Mouse (Mus musculus) forebrain, embryonic 10.5 days (tissue): ENCODE measurements around the gene Dbn1. TPM values are rescaled to one million over a fixed set of nuclear protein-coding genes. Genes with fewer than 3 reads are reported as not detected.
A peak's percentile ranks its signal among the peaks of the same experiment; 100 is the strongest.

Source experiments
- DNase-seq: peaks from one replicate; pipeline ENCODE4 v3.0.0-alpha.2; 2017; ENCODE audit warnings: low spot score; ENCODE audit errors: extremely low spot score
- H3K27ac ChIP-seq: fragments of 300-500 bp; sonication (generic); 2 replicates; pipeline ENCODE4 v1.5.1; 2016; ENCODE audit warnings: mild to moderate bottlenecking
- H3K27me3 ChIP-seq: fragments of 300-500 bp; sonication (generic); 2 replicates; pipeline ENCODE4 v1.6.1; 2016; ENCODE audit warnings: mild to moderate bottlenecking; ENCODE audit not compliant: poor library complexity, severe bottlenecking
- H3K36me3 ChIP-seq: fragments of 300-500 bp; sonication (generic); replicated peaks from 2 replicates; pipeline ENCODE4 v1.6.1; 2016; ENCODE audit warnings: mild to moderate bottlenecking, moderate library complexity
- H3K4me1 ChIP-seq: fragments of 300-500 bp; sonication (generic); 2 replicates; pipeline ENCODE4 v1.6.1; 2016
- H3K4me3 ChIP-seq: fragments of 300-500 bp; sonication (generic); 2 replicates; pipeline ENCODE4 v1.5.1; 2016; ENCODE audit warnings: mild to moderate bottlenecking, moderate library complexity
- H3K9me3 ChIP-seq: fragments of 300-500 bp; sonication (generic); 2 replicates; pipeline ENCODE4 v1.6.1; 2016; ENCODE audit warnings: mild to moderate bottlenecking, moderate library complexity
- WGBS: fragments of 180-500 bp; shearing (Covaris S2); methylation state at CpG from one replicate; pipeline ENCODE4 v1.1.7; 2016; 5-methylcytosine and 5-hydroxymethylcytosine counted together
- polyA plus RNA-seq: library from polyadenylated mRNA; unstranded; fragments of >200 nt; fragmentation: Nextera tagmentation; extraction: Ambion mirVana; gene quantifications from 2 replicates; pipeline ENCODE4 v1.2.1, GENCODE M21; 2016

Dbn1 gene
- polyA plus RNA-seq, 1 experiment from 2014 or later: 346 TPM

DNA sequence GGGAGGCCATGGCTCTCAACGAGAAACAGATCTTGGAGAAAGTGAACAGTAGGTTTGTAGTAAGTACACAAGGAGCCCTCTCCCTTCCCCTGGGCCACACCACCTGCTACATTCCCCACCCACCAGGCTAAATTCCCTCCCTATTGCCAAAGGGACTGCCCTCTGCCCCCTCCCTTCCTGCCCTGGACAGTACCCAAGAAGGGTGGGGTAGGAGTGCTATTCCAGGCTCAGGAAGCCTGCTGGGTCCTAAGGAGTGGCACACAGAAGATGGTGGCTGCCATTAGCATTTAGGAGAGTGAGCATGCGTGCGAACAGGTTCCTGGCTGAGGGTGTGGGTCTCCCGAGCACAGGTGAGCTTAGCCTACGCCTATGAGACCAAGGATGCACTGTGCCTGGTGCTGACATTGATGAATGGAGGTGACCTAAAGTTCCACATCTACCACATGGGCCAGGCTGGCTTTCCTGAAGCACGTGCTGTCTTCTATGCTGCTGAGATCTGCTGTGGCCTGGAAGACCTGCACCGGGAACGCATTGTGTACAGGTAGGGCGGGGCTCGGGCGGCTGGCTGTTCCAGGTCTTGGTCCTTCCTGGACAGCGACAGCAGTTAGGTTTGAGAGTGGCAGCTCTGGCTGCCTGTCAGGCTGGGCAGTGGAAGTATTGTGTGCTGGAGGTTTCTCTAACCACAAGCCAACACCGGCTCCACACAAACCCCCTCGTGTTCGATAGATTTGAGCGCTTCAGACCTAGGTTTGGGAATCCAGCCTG, 35.9 kb downstream of the Dbn1 start:
- Histone ChIP-seq H3K4me1 (peaks cover 20% of the 10 kb centered on the region), H3K36me3 (peaks cover 98% of the 10 kb centered on the region)

DNA sequence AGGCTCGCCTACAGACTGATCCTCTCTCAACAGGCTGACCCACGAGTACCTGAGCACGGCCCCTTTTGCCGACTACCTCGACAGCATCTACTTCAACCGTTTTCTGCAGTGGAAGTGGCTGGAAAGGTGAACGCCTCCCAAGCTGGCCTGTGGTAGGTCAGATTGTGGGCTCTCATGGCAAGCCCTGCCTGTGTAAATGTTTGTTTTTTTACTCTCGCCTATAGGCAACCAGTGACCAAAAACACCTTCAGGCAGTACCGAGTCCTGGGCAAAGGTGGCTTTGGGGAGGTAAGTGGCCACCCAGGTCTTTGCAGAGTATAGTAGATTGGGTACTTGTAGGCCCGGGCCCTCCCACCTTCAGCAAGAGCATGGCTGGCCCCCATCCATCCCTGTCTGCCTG, 36.6 kb downstream of the Dbn1 start:
- no peak overlapping the region for H3K27ac ChIP-seq
- DNase-seq: no peak

More for the DNA sequence above, 35.9 kb downstream of the Dbn1 start:
- no peak for DNase-seq
- 95% methylated on average over 16 of the region's 16 CpGs for WGBS
- Histone ChIP-seq H3K9me3 (no peaks in the 10 kb centered on the region), H3K27ac (no peak overlapping the region), H3K4me3 (no peak overlapping the region), H3K27me3 (no peaks in the 10 kb centered on the region)

DNA sequence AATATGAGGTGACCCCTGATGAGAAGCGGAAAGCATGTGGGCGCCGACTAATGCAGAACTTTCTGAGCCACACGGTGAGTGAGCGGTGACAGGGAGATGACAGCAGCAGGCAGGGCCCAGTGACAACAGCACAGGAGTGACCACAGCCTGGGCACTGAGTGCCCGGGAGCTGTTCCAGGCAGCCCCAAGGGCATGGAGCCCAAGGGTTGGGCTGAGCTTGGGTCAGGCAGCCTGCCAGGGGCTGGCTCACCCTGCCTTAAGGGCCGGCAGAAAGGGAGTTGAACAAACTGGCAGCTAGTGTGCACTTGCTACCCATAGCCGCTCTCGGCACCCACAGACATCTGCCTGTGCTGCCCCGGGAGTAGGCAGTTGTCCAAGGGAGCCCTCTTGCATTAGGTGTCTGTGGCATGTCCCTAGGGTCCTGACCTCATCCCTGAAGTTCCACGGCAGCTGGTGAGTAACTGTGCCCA, 37.4 kb downstream of the Dbn1 start:
- no peak for DNase-seq
- no peak overlapping the region for H3K27ac ChIP-seq
- H3K9me3 ChIP-seq: no peaks in the 10 kb centered on the region
- H3K36me3 ChIP-seq: peaks cover 83% of the 10 kb centered on the region
- 93% methylated on average over 11 of the region's 11 CpGs for WGBS
- peaks cover 34% of the 10 kb centered on the region for H3K4me1 ChIP-seq
- H3K4me3 ChIP-seq: no peak overlapping the region
- H3K27me3 ChIP-seq: no peaks in the 10 kb centered on the region

More for the DNA sequence above, 36.6 kb downstream of the Dbn1 start:
- Histone ChIP-seq H3K4me3 (no peak overlapping the region), H3K4me1 (peaks cover 27% of the 10 kb centered on the region), H3K27me3 (no peaks in the 10 kb centered on the region), H3K36me3 (peaks cover 91% of the 10 kb centered on the region), H3K9me3 (no peaks in the 10 kb centered on the region)
- WGBS: 94% methylated on average over 10 of the region's 10 CpGs

DNA sequence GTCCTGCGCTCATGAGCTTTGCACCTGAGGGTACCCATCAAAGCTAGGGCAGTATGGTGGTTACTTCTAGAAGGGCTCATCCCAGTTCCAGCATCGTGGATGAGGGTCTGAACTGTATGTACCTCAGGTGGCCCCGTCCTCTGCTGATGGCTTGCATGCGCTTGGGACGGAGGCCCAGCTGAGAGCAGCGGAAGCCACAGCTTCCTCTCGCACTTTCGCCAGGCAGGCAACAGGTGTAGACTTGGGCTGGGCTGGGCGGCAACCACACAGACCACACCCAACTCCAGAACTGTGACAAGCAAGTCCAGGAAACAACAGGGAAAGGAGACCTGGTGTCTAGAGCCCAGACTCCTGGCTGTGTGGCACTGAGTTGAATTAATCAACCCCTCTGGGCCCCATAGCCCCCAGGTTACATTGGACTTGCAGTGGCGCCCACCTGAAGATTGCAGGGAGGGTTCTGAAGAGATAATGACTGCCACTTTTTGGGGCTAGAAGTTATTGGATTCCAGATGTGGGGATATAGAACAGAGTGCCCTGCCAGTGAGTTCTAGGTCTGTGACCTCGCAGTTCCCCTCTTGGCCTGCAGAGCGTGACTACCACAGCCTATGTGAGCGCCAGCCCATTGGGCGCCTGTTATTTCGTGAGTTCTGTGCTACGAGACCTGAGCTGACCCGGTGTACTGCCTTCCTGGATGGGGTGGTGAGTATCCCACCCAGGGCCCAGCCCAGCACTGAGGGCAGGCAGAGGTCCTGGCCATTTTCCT, 38.1 kb downstream of the Dbn1 start:
- peaks cover 35% of the 10 kb centered on the region for H3K4me1 ChIP-seq
- no peaks in the 10 kb centered on the region for H3K9me3 ChIP-seq
- WGBS: 91% methylated on average over 17 of the region's 17 CpGs
- H3K36me3 ChIP-seq: peaks cover 77% of the 10 kb centered on the region
- DNase-seq: no peak
- no peaks in the 10 kb centered on the region for H3K27me3 ChIP-seq
- no peak overlapping the region for H3K27ac ChIP-seq
- H3K4me3 ChIP-seq: no peak overlapping the region

DNA sequence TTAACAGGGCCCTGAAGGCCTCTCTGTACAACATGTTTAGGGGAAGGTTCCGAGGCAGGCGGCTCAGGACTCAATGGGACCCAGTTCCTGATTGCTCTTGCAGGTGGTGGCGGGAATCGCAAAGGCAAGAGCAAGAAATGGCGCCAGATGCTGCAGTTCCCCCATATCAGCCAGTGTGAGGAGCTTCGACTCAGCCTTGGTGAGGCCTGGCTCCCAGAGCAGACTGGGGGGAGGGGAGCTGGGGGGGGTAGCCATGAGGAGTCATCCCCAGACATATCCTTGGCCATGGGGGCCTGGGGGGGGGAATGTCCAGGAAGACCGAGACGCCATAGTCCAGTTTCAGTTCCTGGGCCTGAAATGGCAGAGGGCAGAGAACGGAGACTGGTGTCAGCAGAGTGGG, 38.7 kb downstream of the Dbn1 start:
- Histone ChIP-seq H3K4me3 (no peak overlapping the region), H3K36me3 (peaks cover 70% of the 10 kb centered on the region), H3K27ac (no peak overlapping the region), H3K9me3 (no peaks in the 10 kb centered on the region), H3K27me3 (no peaks in the 10 kb centered on the region), H3K4me1 (peaks cover 38% of the 10 kb centered on the region)
- DNase-seq: no peak
- 95% methylated on average over 9 of the region's 9 CpGs for WGBS

DNA sequence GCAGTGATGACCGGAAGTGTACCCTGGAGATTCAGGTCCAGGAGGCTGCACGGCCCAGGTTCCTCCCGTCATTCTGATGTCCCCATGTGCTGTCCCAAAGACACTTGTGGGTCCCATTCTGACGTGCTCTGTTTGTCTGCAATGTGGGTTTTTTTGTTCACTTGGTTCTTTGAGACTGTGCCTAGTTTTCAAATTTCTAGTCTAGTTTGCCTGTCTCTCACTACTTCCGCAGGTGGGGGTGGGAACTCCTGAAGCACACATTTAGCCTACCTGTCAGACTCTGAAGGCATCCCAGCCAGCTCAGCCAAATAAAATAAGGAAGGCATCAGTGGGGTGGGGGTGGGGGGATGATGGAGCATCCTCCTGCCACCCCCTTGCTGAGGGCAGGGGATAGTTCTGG, 39.8 kb downstream of the Dbn1 start:
- peak overlapping the region; percentile 95; the same call in 1 of the 2 replicates for H3K4me3 ChIP-seq
- H3K27me3 ChIP-seq: no peaks in the 10 kb centered on the region
- H3K27ac ChIP-seq: no peak overlapping the region
- peaks cover 46% of the 10 kb centered on the region for H3K4me1 ChIP-seq
- WGBS: 91% methylated on average over 5 of the region's 5 CpGs
- DNase-seq: no peak
- peaks cover 59% of the 10 kb centered on the region for H3K36me3 ChIP-seq
- H3K9me3 ChIP-seq: no peaks in the 10 kb centered on the region

DNA sequence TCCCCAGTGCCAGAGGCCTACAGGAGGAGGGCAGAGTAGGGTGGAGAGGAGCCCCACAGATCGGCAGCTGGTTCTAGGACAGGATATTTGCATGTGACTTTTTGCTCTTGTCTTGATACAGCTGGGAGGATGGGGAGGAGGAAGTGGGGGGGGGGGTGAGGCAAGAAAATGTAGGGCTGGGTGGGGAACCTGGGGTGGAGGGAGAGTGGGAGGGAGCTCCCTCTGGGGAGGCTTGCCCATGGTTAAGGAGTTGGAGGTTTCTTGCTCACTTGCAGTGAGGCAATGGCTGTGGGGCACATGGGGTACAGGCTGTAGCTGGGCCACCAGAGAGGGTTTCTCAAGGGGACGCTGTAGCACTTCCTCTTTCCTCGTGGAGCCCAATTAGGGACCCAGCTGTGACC, 40.4 kb downstream of the Dbn1 start:
- DNase-seq: no peak
- peaks cover 46% of the 10 kb centered on the region for H3K4me1 ChIP-seq

DNA sequence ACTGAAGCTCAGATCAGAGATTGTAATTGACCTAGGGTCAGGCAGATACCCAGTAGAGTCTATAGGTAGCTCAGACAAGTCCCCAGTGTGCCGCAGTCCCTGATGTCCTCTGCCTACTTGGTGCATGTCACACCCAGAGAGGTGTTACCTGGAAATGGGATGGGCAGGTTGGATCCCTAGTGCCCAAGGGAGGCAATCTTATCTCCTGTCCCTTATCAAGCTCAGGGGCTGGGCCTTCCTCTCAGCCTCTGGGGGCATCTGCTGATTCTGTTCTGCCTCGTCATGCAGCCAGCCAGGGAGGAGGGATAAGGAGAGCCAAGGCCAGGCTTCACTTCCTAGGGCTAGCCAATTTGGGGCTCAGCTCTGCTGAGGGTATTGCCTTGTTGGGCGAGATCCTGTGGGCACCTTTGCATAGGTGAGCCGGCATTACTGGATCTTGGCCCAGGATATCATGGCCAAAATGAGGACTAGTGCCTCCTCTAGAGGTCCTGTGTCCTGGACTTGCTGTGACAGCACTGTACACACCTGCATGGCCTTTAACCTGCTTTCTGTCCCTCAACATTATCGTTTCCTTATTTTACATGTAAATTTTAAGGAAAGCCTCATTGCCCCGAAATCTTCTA, 41.3 kb downstream of the Dbn1 start:
- Histone ChIP-seq H3K36me3 (peaks cover 44% of the 10 kb centered on the region), H3K27me3 (no peaks in the 10 kb centered on the region), H3K4me1 (peaks cover 46% of the 10 kb centered on the region), H3K4me3 (peak overlapping the region; percentile 95), H3K27ac (peak overlapping the region; percentile 96), H3K9me3 (no peaks in the 10 kb centered on the region)
- no peak for DNase-seq
- WGBS: 88% methylated on average over 6 of the region's 6 CpGs

More for the DNA sequence above, 40.4 kb downstream of the Dbn1 start:
- no peaks in the 10 kb centered on the region for H3K9me3 ChIP-seq
- H3K27ac ChIP-seq: no peak overlapping the region
- H3K4me3 ChIP-seq: peak overlapping the region; percentile 95; the same call in 1 of the 2 replicates
- H3K36me3 ChIP-seq: peaks cover 53% of the 10 kb centered on the region
- 75% methylated on average over 3 of the region's 3 CpGs for WGBS
- no peaks in the 10 kb centered on the region for H3K27me3 ChIP-seq

DNA sequence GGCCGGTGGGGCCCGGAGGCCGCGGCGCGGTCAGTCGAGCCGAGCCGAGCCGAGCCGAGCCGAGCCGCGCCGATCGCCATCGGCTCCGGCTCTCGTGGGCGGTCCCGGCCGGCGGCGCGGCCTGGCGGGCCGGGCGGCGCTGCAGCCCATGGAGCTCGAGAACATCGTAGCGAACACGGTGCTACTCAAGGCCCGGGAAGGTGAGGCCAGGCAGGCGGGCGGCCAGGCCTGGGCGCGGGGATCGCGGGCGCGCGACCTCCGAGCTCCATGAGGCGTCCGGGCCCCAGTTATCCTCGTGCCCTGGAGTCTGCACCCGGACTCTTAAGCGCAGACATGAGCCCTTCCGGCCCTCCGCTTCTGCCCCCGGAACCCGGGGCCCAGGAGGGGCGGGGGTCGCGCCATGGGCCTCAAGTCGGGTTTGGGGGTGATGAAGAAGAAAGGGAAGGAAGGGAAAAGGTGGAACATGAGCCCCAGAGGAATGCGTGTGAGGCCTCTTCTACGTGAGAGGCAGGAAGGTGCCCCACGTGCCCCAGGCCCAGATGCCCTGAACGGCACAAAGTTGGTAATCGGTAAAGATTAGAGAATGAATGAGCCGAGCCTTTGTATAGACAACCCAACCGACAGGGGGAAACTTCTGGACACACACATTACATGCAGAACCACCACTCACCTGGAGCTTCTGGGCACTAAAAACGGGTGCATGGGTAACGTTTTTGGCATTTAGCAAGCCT, 42.4 kb downstream of the Dbn1 start:
- H3K27ac ChIP-seq: peak overlapping the region; percentile 96
- no peak for DNase-seq
- peak overlapping the region; percentile 95 for H3K4me3 ChIP-seq
- 1% methylated on average over 64 of the region's 66 CpGs for WGBS
- H3K27me3 ChIP-seq: no peaks in the 10 kb centered on the region
- H3K9me3 ChIP-seq: no peaks in the 10 kb centered on the region
- peaks cover 46% of the 10 kb centered on the region for H3K4me1 ChIP-seq
- H3K36me3 ChIP-seq: peaks cover 33% of the 10 kb centered on the region

DNA sequence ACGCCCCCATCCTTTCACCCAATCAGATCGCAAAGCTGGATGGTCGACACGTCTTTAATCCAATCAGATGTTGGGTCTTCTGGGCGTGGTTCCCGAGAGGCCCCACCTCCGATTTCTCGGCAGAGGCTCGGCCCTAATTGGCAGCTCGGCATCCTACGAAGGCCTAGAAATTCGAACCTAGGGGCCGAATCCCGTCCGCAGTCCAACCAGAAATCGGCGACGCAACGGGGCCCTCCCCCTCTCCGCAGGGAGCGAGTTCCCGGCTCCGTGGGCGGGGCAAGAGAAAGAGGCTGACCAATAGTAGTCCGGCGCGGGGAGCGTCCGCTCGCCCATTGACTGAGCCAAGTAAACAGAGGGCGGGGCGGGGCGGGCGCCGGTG, 43.0 kb downstream of the Dbn1 start, which contains the start of gene Grk6:
Gene Grk6 (plus strand): TSS at position 136 of the 379 bp plus-strand sequence.
- peaks cover 46% of the 10 kb centered on the region for H3K4me1 ChIP-seq
- peaks cover 27% of the 10 kb centered on the region for H3K36me3 ChIP-seq
- no peaks in the 10 kb centered on the region for H3K9me3 ChIP-seq
- no peaks in the 10 kb centered on the region for H3K27me3 ChIP-seq
- H3K27ac ChIP-seq: peak within 1 kb of the TSS; percentile 96
- peak; percentile 99 for DNase-seq
- WGBS: under 1% methylated on average over 35 of the region's 35 CpGs
- H3K4me3 ChIP-seq: peak within 1 kb of the TSS; percentile 95

DNA sequence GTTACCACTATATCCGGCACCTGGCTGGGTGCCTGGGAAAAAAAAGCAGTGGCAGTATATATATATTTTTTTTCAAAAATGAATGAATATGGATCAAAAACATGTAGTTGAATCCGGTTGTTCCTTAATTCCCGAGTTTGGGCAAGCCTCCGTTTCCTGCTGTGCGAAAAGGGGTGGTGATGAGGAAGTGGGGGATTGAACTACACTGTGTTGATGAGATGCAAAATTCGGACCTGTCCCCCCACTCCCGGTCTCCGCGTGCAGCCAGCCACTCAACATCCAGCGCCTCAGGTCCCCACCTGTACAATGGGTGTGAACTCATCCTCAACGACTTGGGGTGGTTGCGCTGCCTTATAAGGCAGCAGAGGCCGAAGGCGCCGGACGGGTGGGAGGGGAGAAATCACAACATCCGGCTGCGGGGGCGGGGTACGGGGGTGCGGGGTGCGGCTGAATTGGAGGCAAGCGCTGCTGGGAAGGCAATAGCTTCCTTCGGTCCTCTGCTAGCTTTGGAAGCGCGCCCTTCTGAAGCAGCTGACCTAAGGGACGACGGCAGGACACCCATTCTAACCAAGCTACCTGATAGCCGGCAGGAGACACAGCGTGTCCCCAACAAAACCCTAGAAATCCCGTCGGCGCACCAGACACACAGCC, 43.5 kb downstream of the Dbn1 start:
- Histone ChIP-seq H3K9me3 (no peaks in the 10 kb centered on the region), H3K27me3 (no peaks in the 10 kb centered on the region), H3K27ac (peak overlapping the region; percentile 96), H3K4me3 (peak overlapping the region; percentile 95), H3K4me1 (peaks cover 45% of the 10 kb centered on the region), H3K36me3 (peaks cover 22% of the 10 kb centered on the region)
- 2% methylated on average over 33 of the region's 33 CpGs for WGBS
- DNase-seq: no peak

DNA sequence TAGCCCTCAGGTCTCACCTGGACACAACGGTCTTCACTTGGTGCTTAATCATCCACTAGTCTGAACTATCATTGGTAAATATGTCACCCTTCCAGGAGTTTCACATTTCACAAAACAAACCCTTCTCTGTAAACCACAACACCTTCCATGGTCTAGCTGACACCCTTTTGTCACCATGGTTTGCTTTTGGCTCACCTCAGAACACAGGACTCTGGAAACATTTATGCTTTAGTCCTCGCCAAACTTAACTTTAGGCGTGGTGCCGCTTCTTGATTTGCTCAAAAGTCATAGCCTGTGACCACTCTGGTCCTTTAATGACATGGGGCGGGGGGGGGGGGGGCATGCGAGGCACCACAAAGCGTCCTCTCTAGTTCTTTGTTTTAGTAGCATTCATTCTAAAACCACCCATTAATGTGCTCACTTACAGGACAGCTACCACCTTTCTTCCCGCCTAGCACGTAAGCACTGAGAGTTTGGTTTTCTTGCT, 44.1 kb downstream of the Dbn1 start:
- WGBS: 46% methylated on average over 9 of the region's 9 CpGs
- no peaks in the 10 kb centered on the region for H3K27me3 ChIP-seq
- no peak for DNase-seq
- H3K4me1 ChIP-seq: peaks cover 40% of the 10 kb centered on the region
- H3K36me3 ChIP-seq: peaks cover 16% of the 10 kb centered on the region
- H3K27ac ChIP-seq: peak overlapping the region; percentile 96
- peak overlapping the region; percentile 95 for H3K4me3 ChIP-seq
- H3K9me3 ChIP-seq: no peaks in the 10 kb centered on the region
